Mouse (Mus musculus) ES-CJ7 (cell line): ENCODE results near the gene Mas1.
"Not testable (repeated sequence)": the region's sequence is repeated elsewhere in the genome, so short reads cannot be mapped to it uniquely, and the experiment has no call there.

Source experiments
- DNase-seq: peaks from one replicate; pipeline ENCODE4 v3.0.0; 2011; ENCODE audit warnings: low read depth, low spot score

The Mas1 gene

DNA sequence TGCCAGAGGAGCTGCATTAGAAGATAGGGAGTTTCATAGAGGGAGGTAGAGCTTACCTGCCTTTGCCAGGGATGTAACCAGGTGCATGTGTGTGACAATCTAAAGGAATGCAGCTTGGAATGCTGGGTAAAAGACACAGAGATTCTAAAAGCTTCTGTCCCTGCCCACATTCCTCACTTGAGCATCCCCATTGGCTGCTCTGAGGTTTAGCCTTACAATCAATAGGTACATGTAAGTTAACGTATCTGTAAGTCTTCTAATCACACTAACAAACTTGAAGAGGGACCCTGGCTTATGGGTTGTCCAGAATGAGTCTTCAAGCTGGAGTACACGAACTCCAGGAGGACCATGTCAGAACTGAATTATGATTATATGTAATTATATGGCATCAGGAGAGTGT is at the start of gene Mas1:
Mas1 (minus strand) TSS at position 101 of the 400 bp plus-strand sequence.
- no peak for DNase-seq

DNA sequence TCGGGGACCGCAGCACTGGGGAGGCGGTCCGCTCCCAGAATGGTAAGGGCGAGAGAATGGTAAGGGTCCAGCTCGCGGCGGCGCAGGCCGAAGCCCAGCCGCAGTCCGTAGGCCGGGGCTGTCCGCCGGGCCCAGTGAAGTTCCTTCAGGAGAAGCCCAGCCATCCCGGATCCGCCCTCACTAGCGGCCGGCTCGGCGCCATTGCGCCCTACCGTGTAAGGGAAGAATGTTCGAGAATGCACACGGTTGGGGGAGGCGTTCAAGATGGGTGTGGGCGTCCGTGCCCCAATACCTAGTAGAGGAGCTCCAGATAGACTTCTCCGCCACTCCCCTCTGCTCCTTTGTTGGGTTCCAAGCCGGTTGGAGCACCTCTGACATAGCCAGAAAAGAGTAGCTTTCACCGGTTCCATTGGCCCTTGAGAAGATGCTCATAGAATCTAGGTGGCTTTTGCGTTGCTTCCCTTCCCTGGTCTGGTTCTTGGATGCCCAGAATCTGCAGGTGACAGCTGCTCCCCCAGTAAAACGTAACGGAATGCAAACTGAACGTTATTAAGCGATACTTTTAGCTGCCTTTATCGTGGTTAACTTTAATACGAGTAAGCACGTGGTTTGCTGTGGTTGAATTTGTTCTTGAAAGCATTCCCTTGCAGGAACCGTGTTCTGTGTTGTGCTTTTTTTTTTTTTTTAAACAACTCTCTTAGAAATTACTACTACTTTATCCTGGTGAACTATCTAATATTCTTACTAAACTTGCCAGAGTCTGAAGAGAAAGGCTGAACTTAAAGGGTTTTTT is 48.8 kb upstream of the Mas1 start:
- peak; percentile 72 for DNase-seq

DNA sequence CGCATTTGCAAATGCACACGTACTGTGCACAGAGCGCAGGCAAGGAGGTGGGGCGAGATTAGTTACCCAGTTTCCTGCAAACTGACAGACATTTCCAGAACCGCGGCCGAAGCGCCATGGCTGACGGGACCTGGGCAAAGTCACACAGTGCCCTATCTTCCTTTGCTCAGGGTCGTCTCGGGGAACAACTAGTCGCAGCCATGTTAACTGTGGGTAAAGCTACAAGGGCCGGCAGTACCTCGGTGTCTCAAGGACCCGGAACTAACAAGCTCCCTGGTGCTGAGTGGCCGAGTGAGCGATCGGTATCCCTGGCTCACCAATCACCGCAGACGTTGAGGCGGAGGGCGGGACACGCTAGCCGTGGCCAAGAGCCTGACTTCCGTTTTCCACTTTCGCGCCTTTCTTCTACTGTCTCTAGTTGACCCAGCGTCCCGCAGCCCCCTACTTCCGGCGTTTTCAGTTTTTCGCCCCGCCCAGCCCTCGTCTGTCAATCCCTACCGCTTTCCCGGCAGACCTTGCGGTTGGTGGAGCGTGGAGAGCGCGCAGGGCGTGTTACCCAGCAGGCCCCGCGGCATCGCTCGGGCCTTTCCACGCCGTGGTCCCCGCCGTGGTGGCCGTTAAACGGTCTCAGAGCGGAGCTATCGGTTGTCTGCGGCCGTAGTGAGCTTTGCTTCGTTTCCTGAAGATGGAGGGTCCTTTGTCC is 48.1 kb upstream of the Mas1 start, which contains the start of gene Mrpl18:
Mrpl18 (minus strand) TSS at position 465 of the 703 bp plus-strand sequence.
- peak; percentile 99 for DNase-seq

DNA sequence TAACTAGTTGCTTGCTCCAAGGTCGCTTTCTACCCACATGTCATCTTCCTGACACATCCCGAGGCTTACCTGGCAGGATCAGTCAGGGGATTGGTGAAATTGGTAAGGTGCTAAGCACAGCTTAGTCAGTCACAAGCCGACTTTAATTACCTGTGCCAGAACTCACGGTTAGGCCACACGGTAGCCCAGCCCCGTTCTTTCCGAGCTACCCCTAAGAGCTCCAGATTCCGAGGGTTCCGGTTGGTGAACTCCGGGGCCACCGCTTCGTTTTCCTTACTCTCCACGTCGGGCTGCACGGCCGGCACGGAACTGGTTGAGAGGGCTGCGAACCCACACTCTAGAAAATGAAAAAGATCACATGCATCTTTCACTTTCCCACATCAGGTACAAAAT is 47.5 kb upstream of the Mas1 start, which contains the start of gene Tcp1:
Tcp1 (plus strand) TSS at position 214 of the 393 bp plus-strand sequence.
- peak; percentile 24 for DNase-seq

DNA sequence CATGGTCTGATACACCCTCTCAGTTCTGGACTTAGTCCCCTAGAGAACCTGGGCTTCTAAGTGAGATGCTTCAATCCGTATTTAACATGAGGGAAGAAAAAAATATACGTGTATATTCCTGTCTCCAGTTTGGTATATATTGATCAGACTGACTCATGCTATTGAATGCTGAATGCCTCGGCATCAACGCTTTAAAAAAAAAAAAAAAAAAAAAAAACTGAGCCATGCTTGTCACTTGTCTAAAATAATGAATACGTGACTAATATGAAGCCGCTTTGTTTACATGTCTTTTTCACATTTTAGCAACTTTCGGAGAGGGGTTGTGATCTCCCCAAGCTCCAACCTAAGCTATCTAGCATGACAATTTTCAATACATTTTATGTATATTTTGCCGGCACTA is 42.4 kb upstream of the Mas1 start:
- DNase-seq: no peak

DNA sequence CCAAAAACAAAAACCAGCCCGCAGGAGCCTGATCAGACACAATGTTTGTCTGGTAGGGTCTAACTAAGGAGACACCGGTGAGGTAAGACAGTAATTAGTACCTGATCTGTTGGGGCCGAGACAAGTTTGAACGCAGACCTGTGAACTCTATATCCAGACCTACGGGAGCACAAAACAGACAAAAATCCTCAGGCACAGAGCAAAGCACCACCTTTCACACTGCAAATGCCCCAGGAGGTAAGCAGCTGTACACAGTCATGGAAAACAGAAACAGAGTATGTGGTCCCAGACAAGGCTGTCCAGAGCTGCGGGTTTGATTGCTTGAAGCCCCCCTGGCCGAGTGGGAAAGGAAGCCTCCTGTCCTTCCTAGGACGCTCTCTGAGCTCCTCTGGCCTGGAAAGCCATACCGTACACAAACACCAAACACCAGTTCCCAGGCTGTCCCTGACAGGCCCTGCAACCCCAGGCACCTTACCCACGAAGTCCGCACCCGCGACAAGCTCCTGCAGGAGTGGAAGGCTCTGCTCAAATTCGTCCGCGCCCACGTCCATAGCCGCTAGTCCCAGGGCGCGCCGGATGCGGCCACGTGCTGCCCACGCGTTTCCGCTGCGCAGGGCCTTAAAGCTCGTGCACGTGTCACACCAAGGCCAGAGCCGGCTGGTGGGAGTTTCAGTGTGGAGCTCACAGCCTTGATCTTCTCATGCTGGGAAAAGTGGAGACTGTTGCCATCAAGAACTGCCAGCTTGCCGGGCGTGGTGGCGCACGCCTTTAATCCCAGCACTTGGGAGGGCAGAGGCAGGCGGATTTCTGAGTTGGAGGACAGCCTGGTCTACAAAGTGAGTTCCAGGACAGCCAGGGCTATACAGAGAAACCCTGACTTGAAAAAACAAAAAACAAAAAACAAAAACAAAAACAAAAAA is 41.7 kb upstream of the Mas1 start, which contains the start of gene Pnldc1:
Pnldc1 (minus strand) TSS at position 870 of the 920 bp plus-strand sequence.
- peak; percentile 80 for DNase-seq

DNA sequence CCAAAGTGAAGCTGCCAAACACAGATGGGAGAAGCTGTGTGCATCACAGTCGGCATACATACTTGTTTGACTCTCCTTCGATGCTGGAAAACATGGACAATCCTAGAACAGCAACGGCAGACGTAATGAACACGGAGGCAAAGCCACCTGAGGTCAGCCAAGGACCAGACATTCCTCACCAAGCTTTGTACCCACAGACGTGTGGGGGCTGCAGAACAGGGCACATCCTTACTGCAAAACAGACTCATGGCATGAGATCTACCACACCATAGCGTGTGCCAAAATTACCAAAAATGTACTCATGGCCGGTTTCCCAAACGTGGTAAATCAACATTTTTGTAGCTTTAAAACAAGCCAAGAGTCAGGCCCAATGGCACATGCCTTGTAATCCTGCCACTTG is 38.5 kb upstream of the Mas1 start:
- DNase-seq: no peak

DNA sequence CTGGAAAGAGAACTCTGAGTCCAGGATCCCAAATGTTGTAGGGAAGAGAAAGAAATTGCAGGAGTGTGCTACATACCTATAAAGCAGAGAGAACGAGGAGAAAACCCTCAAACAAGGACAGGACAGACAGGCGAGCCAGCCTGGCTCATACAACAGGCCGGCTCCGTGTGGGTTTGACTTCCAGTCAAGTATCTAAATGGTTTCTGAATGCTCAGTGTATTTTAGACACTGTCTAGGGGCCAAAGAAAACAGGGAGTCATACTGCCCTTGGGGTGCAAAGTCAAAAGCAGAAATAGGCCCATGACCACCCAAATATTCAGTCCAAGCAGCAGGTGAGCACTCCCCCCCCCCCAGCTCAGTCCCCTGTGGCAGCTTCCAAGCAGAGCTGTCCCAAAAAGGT is 37.9 kb upstream of the Mas1 start:
- DNase-seq: no peak

DNA sequence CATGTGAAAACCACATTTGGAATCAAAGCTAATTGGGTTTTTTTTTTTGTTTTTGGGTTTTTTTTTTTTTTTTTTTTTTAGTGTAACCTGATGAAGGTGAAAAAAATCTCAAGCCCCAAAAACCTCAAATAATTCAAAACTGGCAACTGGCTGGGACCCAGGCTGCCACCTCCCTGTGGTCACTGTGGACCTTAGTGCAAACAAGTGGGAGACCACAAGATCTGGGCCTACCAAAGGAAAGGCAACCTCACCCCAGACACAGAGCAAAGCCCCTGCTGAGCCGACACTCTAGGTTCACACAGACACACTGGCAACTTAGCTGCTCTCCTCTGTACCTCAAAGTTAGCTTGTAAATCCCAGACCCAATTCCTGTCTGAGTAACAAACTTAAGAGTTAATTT is 36.4 kb upstream of the Mas1 start:
- DNase-seq: no peak

DNA sequence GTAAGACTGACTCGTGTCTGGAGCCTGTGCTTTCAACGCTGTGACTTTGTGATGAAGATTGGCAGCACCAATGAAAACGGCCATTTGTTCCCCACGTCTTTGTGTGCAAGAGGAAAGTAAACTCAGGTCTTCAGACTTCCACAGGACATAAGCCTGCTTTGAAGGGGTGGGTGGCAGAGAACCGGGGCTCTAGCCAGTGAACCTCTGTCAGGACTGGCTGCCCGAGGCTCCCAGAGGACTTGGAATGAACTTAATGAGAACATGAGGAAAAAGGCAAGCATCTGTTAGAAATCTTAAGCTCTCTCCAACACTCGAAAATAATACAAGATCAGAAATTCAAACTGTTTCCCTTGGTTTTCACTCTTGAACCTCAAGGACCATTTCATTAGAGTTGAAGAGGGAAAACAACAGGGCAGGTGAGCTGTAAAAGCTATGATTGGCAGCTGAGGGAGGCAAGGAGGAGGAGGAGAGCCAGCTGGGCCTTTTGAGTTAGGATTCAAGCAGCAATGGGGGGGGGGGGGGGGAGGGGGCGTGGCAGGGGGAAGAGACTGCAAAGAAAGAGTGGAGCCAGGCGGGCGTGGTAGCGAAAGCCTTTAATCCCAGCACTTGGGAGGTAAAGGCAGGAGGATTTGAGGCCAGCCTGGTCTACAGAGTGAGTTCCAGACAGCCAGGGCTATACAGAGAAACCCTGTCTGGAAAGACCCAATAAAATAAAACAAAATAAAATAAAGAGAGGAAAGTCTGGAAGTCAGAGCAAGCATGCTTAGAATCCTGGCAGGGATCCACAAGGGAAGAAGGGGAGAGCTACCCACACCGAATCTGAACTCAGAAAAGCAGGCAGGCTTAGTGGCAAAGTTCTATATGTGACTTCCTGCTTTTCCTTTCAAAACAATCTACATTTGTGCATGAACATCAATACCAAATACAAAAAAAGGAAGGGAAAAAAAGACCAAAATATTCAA is 35.7 kb upstream of the Mas1 start:
- no peak for DNase-seq

DNA sequence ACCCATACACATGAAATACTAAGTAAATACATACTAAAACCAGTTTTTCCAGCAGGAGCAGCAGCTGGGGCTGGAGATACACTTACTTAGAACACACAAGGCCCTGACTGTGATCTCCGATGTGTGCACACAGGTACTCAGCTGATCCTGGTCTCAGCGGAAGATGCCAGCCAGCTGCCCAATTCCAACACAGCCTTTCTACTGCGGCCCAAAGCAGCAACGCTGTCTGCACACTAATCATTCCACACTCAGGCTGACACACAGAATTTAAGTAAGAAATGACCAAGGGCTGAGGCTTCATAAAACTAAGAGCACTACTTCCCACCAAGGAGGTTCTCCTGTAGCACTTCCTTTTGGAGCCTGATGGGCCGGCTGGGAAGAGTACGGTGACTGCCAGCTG is 34.3 kb upstream of the Mas1 start:
- no peak for DNase-seq

DNA sequence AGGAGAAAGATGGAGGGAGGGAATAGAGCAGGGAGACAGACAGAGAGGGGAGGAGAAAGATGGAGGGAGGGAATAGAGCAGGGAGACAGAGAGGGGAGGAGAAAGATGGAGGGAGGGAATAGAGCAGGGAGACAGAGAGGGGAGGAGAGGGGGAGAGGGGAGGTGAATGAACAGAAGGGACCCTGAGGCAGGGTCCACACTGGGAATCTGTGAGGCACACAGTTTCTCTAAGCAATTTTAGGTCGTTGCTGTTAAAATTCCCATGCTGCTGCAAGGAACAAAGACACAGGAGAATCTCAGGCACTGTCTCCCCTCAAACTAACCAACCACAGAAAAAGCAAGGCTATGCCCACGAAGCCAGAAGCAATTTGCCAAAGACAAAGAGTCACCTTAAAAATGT is 30.7 kb upstream of the Mas1 start:
- not testable (repeated sequence) for DNase-seq

DNA sequence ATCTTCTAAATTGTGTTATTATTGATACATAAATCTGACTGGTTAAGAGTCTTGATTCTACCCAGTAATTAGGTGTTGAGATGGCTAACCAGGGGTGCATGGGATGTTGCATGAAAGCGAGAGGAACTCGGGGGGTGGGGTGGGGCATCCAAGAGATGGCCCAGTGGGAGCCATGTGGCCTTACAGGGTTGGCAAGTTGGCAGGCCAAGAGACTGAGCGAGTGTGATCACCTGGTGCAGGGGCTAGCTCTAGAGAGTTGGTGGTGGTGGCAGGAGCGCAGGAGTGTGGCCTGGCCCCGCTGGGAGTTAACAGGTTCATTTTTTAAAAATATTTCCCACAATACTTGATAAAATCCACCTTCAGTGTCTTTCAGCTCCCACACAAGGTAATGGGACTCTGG is 29.7 kb upstream of the Mas1 start:
- DNase-seq: no peak

DNA sequence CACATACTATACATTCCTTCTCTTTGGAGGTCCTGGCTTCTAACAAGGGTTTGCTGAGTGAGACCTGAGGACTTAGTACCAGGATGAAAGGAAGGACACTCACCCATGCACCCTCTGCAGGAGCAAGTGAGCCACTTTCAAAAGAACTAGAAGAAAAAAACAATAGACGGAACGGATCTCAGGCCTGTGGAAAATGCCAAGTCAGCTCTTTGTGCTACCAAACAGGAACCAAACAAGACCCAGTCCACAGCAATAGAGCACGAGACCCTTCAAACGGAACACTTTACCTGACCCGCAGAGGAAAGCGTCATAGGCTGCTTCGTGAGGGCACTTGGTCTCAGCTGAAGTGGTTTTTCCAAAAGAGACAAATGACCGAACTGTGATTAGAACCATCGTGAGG is 24.1 kb upstream of the Mas1 start:
- no peak for DNase-seq

DNA sequence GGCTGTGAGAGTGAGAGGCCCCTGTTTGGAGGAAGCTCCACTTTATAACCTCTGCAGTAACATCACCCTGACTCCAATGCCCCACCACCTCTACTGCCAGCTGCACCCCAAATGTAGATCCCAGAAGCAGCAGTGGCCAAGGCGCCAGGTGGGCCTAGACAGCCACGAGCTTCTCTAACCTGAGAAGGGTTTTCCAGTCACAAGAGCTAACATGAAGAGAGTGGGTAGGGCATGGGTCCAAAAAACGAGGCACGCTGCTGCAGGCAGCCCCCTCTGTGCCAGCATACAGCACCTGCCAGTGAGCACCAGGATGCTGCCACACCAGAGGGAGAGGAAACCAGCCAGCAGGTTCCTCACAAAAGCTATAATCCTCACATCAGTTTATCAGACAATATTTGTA is 23.1 kb upstream of the Mas1 start:
- DNase-seq: no peak

DNA sequence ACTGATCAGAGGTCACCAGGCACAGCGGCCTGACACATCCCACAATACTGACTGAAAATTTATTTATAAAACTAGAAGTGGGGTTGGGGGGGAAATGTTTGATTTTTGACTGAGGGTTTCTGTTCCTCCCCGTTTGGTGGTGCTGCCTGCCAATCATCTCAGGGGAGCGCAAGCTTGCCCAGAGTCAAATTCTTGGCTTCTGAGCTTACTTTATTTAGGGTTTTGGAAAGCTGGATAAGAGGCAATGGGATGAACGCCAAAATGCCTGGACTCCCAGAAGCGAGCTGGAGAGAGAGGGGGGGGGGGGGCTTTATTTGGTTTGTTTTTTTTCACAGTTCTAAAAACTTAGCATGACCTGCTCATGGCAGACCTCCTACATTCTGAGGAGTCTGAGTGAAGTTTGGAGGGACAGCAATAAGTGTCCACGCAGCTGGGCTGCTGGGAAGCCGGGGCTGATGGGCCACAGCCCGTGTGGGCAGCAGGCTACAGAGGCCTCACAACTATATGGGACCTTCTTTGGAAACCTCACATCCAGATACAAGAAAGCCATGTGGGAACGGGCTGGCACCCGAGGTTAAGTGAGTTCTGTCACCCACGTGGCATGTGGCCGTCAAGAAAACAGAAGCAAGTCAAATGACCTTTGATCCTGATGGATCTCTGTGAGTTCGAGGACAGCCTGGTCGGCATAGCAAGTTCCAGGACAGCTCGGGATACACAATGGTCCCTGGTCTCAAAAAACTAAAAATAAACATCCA is 19.3 kb upstream of the Mas1 start:
- no peak for DNase-seq

DNA sequence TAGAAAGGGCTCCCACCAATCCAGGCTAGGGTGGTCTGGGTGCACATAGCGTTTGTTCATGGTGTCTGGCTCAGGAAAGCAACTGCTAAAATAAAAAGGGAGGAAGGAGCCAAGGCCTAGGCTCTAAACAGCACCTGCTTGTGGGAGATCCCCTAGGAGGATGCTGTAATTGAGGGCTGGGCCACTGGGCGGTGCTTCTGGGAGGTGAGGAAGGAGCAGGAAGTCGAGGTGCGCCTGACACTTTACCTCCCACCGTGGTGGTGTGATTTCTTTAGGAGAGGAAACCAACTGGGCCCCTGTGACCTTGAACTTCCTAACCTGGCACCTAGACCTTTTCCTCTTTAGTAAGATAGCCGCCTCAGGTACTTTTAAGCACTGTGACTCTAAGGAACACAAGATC is 18.7 kb upstream of the Mas1 start:
- peak; percentile 85 for DNase-seq

DNA sequence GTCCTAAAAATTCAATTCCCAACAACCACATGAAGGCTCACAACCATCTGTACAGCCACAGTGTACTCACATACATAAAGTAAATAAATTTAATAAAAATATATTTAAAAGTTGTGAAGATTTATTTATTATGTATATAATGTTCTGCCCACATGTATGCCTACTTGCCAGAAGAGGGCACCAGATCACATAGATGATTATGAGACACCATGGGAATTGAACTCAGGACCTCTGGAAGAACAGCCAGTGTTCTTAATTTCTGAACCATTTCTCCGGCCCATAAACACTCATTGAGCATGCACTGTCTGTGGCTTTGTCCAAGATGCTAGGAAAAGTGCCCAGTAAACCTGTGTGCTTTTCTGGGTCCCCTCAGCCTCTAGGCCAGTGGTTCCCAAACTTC is 13.3 kb upstream of the Mas1 start:
- no peak for DNase-seq

DNA sequence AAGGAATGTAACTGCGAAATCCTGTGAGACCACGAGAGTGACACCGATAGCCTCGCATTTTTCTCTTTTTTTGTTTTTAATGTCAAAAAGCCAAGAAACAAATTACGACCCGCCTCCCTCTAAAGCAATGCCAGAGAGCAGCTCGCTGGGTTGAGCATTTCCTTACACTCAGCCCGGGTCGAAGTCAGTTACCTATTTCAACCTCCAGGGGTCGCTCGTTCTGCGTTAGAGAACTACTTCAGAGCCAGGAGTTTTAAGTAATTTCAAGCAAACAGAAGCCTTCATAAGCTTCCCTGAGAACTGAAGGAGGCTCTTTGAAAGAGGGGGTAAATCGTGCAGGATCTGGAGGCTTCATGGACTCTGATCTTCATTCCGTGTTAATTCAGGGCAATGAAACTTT is 12.2 kb upstream of the Mas1 start:
- peak; percentile 85 for DNase-seq

DNA sequence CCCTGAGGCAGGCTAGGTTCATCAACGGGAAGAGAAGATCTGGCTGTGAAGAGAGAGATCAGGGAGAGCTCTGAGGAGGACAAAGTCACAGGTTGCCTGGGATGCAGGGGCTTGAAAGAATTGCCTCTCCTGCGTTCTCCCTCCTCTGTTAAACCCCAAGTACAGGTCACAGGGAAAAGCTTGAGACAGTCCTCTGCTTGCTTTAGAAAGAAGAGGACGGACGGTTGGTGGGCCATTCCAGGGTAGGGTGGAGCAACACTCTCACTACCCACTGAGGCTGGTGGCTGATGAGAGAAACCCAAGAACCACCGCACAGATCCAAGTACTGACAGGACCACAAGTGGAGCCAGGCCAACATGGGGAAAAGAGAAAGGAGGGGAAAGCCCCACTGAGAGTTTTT is 7.8 kb upstream of the Mas1 start, which contains the start of gene Mrgprh:
Mrgprh (plus strand) TSS at position 301 of the 400 bp plus-strand sequence.
- DNase-seq: no peak
